Mouse (Mus musculus) forebrain, postnatal 0 days (tissue): ENCODE measurements around the gene Catsperg1. TPM values are rescaled to one million over a fixed set of nuclear protein-coding genes. Genes with fewer than 3 reads are reported as not detected.

ENCODE experiments used
- ATAC-seq: fragments of 200-750 bp; cut with Nextera tagmentation; 2 replicates; pipeline ENCODE4 v1.8.0; 2017; ENCODE audit warnings: mild to moderate bottlenecking, moderate library complexity
- DNase-seq: peaks from one replicate; pipeline ENCODE4 v3.0.0-alpha.2; 2015
- H3K27ac ChIP-seq: fragments of 300-500 bp; sonication (generic); 2 replicates; pipeline ENCODE4 v1.5.1; 2014; ENCODE audit warnings: low read depth, mild to moderate bottlenecking, antibody characterized with exemption, low read length, moderate library complexity, mixed read lengths
- H3K27me3 ChIP-seq: fragments of 300-500 bp; sonication (generic); 2 replicates; pipeline ENCODE4 v1.6.1; 2014; ENCODE audit warnings: mild to moderate bottlenecking, low read length, mixed read lengths; ENCODE audit not compliant: insufficient read depth
- H3K36me3 ChIP-seq: fragments of 300-500 bp; sonication (generic); 2 replicates; pipeline ENCODE4 v1.6.1; 2014; ENCODE audit warnings: mild to moderate bottlenecking, moderate library complexity; ENCODE audit not compliant: insufficient read depth
- H3K4me1 ChIP-seq: fragments of 300-500 bp; sonication (generic); 2 replicates; pipeline ENCODE4 v1.6.1; 2014; ENCODE audit warnings: antibody characterized with exemption; ENCODE audit not compliant: insufficient read depth
- H3K4me2 ChIP-seq: fragments of 300-500 bp; sonication (generic); 2 replicates; pipeline ENCODE4 v1.6.1; 2014; ENCODE audit warnings: low read depth, mild to moderate bottlenecking, moderate library complexity
- H3K4me3 ChIP-seq: fragments of 300-500 bp; sonication (generic); 2 replicates; pipeline ENCODE4 v1.5.1; 2014; ENCODE audit warnings: low read depth, low read length, mixed read lengths
- H3K9ac ChIP-seq: fragments of 300-500 bp; sonication (generic); 2 replicates; pipeline ENCODE4 v1.6.1; 2014; ENCODE audit warnings: mild to moderate bottlenecking
- H3K9me3 ChIP-seq: fragments of 300-500 bp; sonication (generic); 2 replicates; pipeline ENCODE4 v1.6.1; 2016; ENCODE audit warnings: low read length
- CTCF ChIP-seq: sonication (generic); IDR thresholded peaks from 2 replicates; pipeline ENCODE4 v1.5.1; 2016; ENCODE audit warnings: antibody characterized with exemption, control low read depth, low read depth
- WGBS: fragments of 180-500 bp; shearing (Covaris S2); extraction: QIAGEN DNeasy Blood & Tissue Kit; methylation state at CpG from one replicate; pipeline ENCODE4 v1.1.7; 2014; 5-methylcytosine and 5-hydroxymethylcytosine counted together
- polyA plus RNA-seq: library from polyadenylated mRNA; unstranded; fragments of >200 nt; fragmentation: Nextera tagmentation; extraction: Ambion mirVana; gene quantifications from 2 replicates; pipeline ENCODE4 v1.2.1, GENCODE M21; 2015
- total RNA-seq: library from RNA; depleted of rRNA; stranded (reverse); fragments of >200 nt; gene quantifications from 2 replicates; pipeline ENCODE4 v1.2.3, GENCODE M21; 2014

Gene Catsperg1
- total and polyA plus RNA-seq, 2 experiments from 2014 or later, result 2.3 to 3.5 TPM

DNA sequence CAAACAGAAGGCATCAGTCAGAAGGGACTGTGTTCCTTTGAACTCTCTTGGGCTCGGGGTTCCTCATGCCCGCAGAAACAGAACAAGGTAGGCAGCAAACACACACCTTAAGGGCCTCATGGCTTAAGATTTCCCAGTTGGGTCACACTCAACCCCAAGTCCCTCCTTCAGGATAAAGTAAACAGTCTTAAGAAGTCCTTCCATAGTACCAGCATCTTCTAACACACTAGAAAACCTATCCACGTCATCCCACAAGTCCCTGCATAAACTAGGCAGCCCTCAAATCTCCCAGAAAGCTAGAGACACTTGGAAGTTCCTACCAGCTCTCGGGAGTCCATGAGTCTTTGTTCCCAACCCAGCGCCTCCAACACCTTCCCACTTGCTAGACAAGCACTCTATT is 51.5 kb downstream of the Catsperg1 start:
- no peak overlapping the region for H3K27ac ChIP-seq
- no peaks in the 10 kb centered on the region for H3K27me3 ChIP-seq
- DNase-seq, result no peak
- H3K4me1 ChIP-seq, result no peaks in the 10 kb centered on the region
- 87% methylated on average over 5 of the region's 5 CpGs for WGBS
- H3K9ac ChIP-seq, result no peak overlapping the region
- no peak for TF ChIP-seq CTCF
- no peak overlapping the region for H3K4me2 ChIP-seq
- ATAC-seq, result no peak
- H3K36me3 ChIP-seq, result peaks cover 16% of the 10 kb centered on the region
- H3K9me3 ChIP-seq, result no peaks in the 10 kb centered on the region
- H3K4me3 ChIP-seq, result no peak overlapping the region

DNA sequence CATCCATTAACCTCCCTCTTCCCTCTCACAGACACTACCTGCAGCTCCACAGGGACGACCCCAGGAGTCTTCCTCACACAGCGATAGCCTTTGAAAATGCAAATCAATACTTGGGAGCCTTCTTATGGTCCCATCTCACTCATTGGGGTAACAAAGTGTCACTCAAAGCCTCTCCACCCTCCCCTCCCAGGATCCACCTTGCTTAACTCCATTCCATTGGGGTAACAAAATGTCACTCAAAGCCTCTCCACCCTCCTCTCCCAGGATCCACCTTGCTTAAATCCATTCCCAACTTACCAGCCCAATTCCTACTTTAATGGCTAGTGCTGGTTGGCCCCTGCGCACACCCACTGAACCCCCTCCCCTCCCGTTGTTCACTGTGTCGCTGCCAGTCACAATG is 55.6 kb downstream of the Catsperg1 start:
- Histone ChIP-seq H3K36me3 (peaks cover 12% of the 10 kb centered on the region), H3K4me3 (no peak overlapping the region), H3K27me3 (no peaks in the 10 kb centered on the region), H3K4me1 (no peaks in the 10 kb centered on the region), H3K9me3 (no peaks in the 10 kb centered on the region), H3K4me2 (no peak overlapping the region), H3K9ac (no peak overlapping the region), H3K27ac (no peak overlapping the region)
- TF ChIP-seq CTCF, result no peak
- ATAC-seq, result no peak
- 1% methylated on average over 5 of the region's 5 CpGs for WGBS
- DNase-seq, result no peak

DNA sequence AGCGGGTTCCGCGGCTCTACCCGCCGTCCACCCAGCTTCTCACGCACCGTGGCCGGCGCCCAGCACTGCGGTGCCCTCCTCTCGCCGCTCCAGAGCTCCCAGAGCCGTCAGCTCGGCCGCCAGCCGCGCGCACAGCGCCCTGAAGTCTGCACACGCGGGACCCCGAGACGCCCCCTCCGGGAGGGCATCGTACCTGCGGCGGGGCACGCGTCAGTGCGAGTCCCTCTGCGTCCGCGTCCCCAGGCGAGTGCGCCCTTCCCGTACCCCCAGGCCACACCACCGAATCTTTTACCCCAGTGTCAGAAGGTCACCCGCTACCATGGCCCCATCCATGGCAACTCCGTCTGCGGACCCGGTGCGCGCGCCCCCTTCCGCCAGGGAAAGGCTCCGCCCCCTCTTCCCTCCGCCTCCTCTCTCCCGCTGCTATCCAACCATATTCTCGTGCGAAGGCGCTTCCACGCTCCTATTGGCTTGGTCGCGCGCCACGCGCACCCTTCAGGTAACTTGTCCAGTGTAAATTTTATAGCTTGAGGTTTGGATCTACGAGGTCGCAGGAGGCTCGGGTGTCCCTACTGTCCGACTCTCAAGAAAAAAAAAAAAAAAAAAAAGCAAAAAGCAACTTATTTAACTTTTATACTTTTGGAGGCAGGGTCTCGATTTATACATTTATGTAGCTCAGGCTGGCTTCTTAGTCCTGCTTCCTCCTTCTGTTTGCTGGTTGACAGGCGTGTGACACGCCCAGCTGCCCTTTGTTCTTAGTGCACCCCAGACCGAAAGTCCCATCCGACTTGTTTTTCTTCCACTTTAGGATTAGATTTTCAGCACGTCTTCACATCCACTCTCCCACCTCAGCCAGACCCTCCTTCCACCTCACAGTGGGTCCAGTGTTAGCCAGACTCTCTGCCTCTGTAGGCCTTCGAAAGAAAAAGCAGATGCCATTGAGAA is 57.7 kb downstream of the Catsperg1 start, which contains the start of gene Fam98c:
Gene Fam98c, minus strand, starts transcription at position 397 of the 945 bp plus-strand sequence.
- peak; percentile 87 for ATAC-seq
- peak; percentile 84 for DNase-seq
- Histone ChIP-seq H3K4me1 (no peaks in the 10 kb centered on the region), H3K9ac (peak within 1 kb of the TSS; percentile 69), H3K4me3 (peak within 1 kb of the TSS; percentile 78), H3K9me3 (no peaks in the 10 kb centered on the region), H3K36me3 (peaks cover 2% of the 10 kb centered on the region), H3K4me2 (peak within 1 kb of the TSS; percentile 87), H3K27me3 (no peaks in the 10 kb centered on the region), H3K27ac (peak within 1 kb of the TSS; percentile 86)
- WGBS, result 3% methylated on average over 57 of the region's 68 CpGs
- TF ChIP-seq CTCF, result peak; percentile 65

DNA sequence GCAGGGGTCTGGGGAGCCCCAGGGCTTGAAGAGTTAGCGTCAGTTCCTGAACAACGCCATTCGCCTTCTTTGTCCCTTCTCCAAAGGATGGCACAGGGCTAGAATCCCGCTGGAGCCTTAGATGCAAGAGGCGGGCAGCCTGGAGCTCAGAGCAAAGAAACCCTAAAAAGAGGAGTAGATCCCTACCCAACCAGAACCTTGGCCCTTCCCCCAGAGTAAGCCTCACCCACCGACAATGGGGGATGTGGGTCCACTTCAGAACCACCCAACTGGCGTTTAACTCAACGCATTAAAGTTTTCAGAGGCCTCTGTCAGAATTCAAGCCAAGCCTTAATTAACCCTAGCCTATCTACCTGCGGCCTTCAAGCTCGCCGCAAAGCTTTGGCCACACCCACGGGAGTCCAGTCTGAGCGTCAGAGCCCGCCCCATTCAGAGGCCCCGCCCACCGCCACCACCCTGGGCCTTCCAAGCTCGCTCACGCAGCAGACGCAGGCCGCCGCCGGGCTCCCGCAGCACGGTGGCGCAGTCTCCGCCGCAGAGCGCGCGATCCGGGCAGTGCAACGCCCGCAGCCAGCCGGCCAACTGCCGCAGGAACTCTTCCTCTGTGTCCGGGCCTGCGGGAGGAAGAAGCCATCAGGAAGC is 58.5 kb downstream of the Catsperg1 start:
- no peaks in the 10 kb centered on the region; the same call in 1 of the 2 replicates for H3K36me3 ChIP-seq
- peak overlapping the region; percentile 86 for H3K27ac ChIP-seq
- peak overlapping the region; percentile 78 for H3K4me3 ChIP-seq
- peak; percentile 52 for TF ChIP-seq CTCF
- H3K9ac ChIP-seq, result peak overlapping the region; percentile 69
- H3K4me1 ChIP-seq, result no peaks in the 10 kb centered on the region
- H3K4me2 ChIP-seq, result peak overlapping the region; percentile 87
- 7% methylated on average over 37 of the region's 37 CpGs for WGBS
- DNase-seq (peak; percentile 89), ATAC-seq (peak; percentile 92)
- no peaks in the 10 kb centered on the region for H3K27me3 ChIP-seq
- H3K9me3 ChIP-seq, result no peaks in the 10 kb centered on the region

DNA sequence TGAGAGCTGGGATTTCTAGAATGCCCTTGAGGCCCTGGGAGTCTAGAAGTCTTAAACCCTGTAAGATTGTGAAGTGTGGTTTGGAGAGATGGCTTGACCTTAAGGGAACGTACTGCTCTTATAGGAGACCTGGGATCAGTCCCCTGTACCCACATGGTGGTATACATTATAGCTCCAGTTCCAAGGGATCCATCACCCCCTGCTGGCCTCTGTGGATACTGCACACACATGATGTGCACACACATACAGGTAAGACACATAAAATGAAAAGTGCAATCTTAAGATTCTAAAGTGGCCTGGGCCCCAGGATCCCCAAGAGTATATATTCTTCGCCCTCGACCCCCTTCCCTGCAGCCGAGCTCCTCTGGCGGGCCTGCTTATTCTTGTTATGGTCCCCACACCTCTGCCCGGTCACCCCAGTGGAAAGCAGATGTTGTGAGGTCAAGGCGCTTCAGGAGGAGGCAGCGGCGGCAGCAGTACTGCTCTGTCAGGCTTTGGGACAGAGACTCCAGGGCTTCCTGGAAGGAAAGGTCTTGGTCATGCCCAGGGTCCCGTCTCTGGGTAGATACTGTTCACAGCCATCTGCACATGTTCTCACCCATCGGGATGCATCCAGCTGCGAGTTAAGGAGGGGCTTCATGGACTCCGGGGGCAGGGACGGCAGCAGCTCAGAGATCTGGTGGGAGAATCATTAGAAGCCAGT is 59.7 kb downstream of the Catsperg1 start:
- Histone ChIP-seq H3K4me3 (no peak overlapping the region), H3K9ac (no peak overlapping the region), H3K4me1 (no peaks in the 10 kb centered on the region), H3K36me3 (no peaks in the 10 kb centered on the region; the same call in 1 of the 2 replicates), H3K9me3 (no peaks in the 10 kb centered on the region), H3K4me2 (no peak overlapping the region), H3K27me3 (no peaks in the 10 kb centered on the region), H3K27ac (no peak overlapping the region)
- DNase-seq, result no peak
- TF ChIP-seq CTCF, result peak; percentile 28
- 97% methylated on average over 14 of the region's 14 CpGs for WGBS
- ATAC-seq, result no peak

DNA sequence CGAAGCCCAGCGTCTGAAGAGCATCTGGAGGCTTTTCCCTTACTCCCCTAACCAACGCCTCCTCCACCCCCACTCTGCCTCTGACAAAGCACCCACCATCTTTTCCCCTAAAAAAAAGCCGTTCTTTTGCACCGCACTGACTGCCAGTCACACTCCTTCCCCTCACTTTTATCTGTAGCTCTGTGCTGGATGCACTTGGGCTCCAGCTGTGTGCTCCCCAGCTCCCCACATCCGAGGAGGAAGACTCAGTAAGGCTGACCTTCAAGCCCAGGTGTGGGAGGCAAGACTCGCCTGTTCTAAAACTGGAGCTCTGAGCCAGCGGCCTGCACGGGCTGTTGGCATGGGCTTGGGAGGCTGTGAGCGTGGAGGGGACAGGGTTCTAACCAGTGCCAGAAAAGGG is 62.3 kb downstream of the Catsperg1 start:
- H3K9ac ChIP-seq, result no peak overlapping the region
- H3K36me3 ChIP-seq, result no peaks in the 10 kb centered on the region; the same call in 1 of the 2 replicates
- no peak overlapping the region for H3K4me2 ChIP-seq
- no peak overlapping the region for H3K4me3 ChIP-seq
- H3K9me3 ChIP-seq, result no peaks in the 10 kb centered on the region
- ATAC-seq, result no peak
- H3K4me1 ChIP-seq, result no peaks in the 10 kb centered on the region
- H3K27ac ChIP-seq, result no peak overlapping the region
- DNase-seq, result no peak
- TF ChIP-seq CTCF, result no peak
- 66% methylated on average over 10 of the region's 10 CpGs for WGBS
- H3K27me3 ChIP-seq, result no peaks in the 10 kb centered on the region
